Mouse (Mus musculus): ENCODE measurements around the gene Tmem178b. TPM values are rescaled to one million over a fixed set of nuclear protein-coding genes. Genes with fewer than 3 reads are reported as not detected.

Tmem178b gene
- polyA plus RNA-seq, 1 experiment from 2014 or later: not detected

DNA sequence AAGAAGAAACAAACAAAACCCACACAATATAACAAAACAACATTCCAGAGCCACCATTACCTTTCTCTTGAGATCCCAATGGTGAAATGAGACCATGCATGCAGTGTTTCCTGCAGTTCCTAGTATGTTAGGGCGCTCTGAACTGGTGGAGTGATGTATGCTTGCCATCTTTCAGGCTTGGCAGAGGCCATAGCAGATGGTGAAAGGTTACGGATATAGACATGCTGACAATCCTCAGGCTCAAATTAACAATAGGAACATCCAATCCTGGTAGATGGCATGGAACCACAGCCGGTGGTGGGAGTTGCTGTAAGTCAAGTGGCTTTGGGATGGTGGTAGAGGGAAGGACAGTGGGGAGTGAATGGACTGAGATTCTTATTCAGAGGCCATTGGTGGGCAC lies 272.5 kb downstream of the Tmem178b start:
- Histone ChIP-seq H3K36me3 (replicated peaks; ENCODE audit: insufficient read depth, low read length) (no peaks in the 10 kb centered on the region), H3K4me1 (ENCODE audit: insufficient read depth) (no peaks in the 10 kb centered on the region), H3K9ac (replicated peaks) (no peak overlapping the region), H3K9me3 (ENCODE audit: low read length) (no peaks in the 10 kb centered on the region), H3K27me3 (ENCODE audit: insufficient read depth, low read length) (no peaks in the 10 kb centered on the region), H3K4me3 (ENCODE audit: low read depth, low read length) (no peak overlapping the region), H3K4me2 (ENCODE audit: low read depth, low read length) (no peak overlapping the region), H3K27ac (ENCODE audit: low read depth) (no peak overlapping the region)
- ATAC-seq (no peak), DNase-seq (no peak)
- no peak for TF ChIP-seq EP300 (IDR thresholded peaks at IDR 0.05; ENCODE audit: low read depth)
- no peak for TF ChIP-seq CTCF (IDR thresholded peaks at IDR 0.05; ENCODE audit: low read depth)
- WGBS (ENCODE audit: insufficient replicate concordance): 71% methylated on average over 3 of the region's 3 CpGs

DNA sequence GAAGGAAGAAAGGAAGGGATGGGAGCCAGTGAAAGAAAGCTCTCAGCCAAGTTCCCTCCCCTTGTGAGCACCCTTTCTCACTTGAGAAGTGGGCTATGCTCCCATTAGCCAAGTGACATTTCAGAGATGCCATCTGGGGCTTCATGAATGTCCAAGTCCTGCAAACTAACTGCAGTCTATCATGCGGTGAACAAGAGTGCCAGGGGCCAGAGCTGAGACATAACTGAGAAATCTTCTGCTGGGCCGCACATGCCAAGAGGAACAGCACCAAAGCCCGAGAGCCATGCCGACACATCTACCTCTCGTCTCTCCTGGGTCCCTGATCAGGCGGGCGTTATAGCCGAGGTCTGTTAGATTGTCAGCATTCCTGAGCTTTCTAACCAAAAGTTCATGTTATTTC lies 279.2 kb downstream of the Tmem178b start:
- TF ChIP-seq CTCF (IDR thresholded peaks at IDR 0.05; ENCODE audit: low read depth): no peak
- TF ChIP-seq EP300 (IDR thresholded peaks at IDR 0.05; ENCODE audit: low read depth): no peak

DNA sequence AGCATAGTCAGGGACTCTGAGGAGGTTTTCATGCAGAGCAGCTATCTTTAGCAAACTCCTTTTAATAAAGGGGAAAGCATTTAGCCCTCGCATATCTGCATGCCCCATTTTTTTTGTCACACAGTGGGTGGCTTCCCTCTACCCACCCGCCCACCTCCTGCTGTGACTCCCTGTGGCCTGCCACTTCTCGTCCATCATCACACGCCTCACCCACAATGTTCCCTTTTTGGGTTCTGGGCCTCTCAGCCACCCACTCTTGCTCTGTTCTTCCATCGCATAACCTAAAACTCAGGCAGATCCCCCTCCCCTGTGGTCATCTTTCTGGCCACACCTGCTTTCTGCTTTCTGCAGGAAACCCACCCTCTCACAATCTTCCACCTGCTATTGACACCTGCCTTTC lies 288.3 kb downstream of the Tmem178b start:
- Histone ChIP-seq H3K27ac (ENCODE audit: low read depth) (no peak overlapping the region), H3K27me3 (ENCODE audit: insufficient read depth, low read length) (no peaks in the 10 kb centered on the region), H3K9ac (replicated peaks) (no peak overlapping the region), H3K4me2 (ENCODE audit: low read depth, low read length) (no peak overlapping the region), H3K9me3 (ENCODE audit: low read length) (no peaks in the 10 kb centered on the region), H3K4me3 (ENCODE audit: low read depth, low read length) (no peak overlapping the region), H3K4me1 (ENCODE audit: insufficient read depth) (no peaks in the 10 kb centered on the region), H3K36me3 (replicated peaks; ENCODE audit: insufficient read depth, low read length) (no peaks in the 10 kb centered on the region)
- no peak for TF ChIP-seq CTCF (IDR thresholded peaks at IDR 0.05; ENCODE audit: low read depth)
- 52% methylated on average over 5 of the region's 5 CpGs for WGBS (ENCODE audit: insufficient replicate concordance)
- ATAC-seq: no peak
- no peak for DNase-seq

More for the DNA sequence above, 279.2 kb downstream of the Tmem178b start:
- DNase-seq: no peak
- no peak overlapping the region for H3K9ac ChIP-seq (replicated peaks)
- no peak for ATAC-seq
- H3K9me3 ChIP-seq (ENCODE audit: low read length): no peaks in the 10 kb centered on the region
- H3K4me3 ChIP-seq (ENCODE audit: low read depth, low read length): no peak overlapping the region
- H3K4me2 ChIP-seq (ENCODE audit: low read depth, low read length): no peak overlapping the region
- 83% methylated on average over 8 of the region's 8 CpGs for WGBS (ENCODE audit: insufficient replicate concordance)
- H3K4me1 ChIP-seq (ENCODE audit: insufficient read depth): no peaks in the 10 kb centered on the region
- H3K27me3 ChIP-seq (ENCODE audit: insufficient read depth, low read length): no peaks in the 10 kb centered on the region
- H3K27ac ChIP-seq (ENCODE audit: low read depth): no peak overlapping the region
- H3K36me3 ChIP-seq (replicated peaks; ENCODE audit: insufficient read depth, low read length): no peaks in the 10 kb centered on the region

DNA sequence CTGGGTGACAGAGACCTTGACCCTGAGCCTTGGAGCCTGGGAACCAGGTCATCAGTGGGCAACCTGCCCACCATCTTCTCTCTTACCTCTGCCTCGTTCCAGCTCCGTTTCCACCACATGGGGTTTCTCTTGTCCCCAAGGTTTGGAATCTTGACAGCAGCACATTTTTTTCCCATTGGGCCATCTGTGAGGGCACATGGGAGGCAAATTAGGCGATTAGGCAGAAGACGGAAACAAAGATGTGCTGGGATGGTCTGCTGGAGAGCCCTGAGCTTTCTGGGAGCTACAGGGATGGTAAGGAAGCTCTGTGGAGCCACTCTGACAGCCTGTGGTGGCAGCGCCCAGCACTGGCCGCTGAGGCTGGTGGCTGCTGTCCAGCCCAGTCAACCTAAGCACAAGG lies 300.5 kb downstream of the Tmem178b start:
- TF ChIP-seq EP300 (IDR thresholded peaks at IDR 0.05; ENCODE audit: low read depth) (no peak), CTCF (IDR thresholded peaks at IDR 0.05; ENCODE audit: low read depth) (no peak)
- Histone ChIP-seq H3K4me3 (ENCODE audit: low read depth, low read length) (no peak overlapping the region), H3K36me3 (replicated peaks; ENCODE audit: insufficient read depth, low read length) (no peaks in the 10 kb centered on the region), H3K4me2 (ENCODE audit: low read depth, low read length) (no peak overlapping the region), H3K27me3 (ENCODE audit: insufficient read depth, low read length) (no peaks in the 10 kb centered on the region), H3K9ac (replicated peaks) (no peak overlapping the region), H3K4me1 (ENCODE audit: insufficient read depth) (no peaks in the 10 kb centered on the region), H3K9me3 (ENCODE audit: low read length) (no peaks in the 10 kb centered on the region), H3K27ac (ENCODE audit: low read depth) (no peak overlapping the region)
- DNase-seq: no peak
- ATAC-seq: no peak
- WGBS (ENCODE audit: insufficient replicate concordance): 66% methylated on average over 6 of the region's 6 CpGs

DNA sequence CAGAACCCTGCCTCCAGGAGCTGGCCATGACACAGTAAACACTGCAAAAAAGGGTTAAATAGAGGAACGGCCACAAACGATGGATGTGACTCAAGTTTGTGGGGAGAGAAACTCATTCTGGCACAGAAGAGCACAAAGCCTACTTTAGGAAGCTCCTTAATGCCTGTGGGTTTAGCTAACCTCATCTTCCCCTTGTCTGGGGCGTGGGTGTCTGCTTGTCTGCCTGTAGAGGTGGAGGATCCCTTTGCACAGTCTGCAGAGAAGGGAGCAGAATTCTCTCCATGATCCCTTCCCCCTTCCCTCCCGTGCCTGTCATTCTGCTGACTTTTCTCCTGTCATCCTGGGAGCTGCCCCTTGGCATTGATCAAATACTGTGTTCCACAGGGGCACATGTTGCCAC lies 304.8 kb downstream of the Tmem178b start:
- Histone ChIP-seq H3K9me3 (ENCODE audit: low read length) (no peaks in the 10 kb centered on the region), H3K36me3 (replicated peaks; ENCODE audit: insufficient read depth, low read length) (no peaks in the 10 kb centered on the region), H3K4me1 (ENCODE audit: insufficient read depth) (no peaks in the 10 kb centered on the region), H3K27me3 (ENCODE audit: insufficient read depth, low read length) (no peaks in the 10 kb centered on the region), H3K27ac (ENCODE audit: low read depth) (no peak overlapping the region), H3K9ac (replicated peaks) (no peak overlapping the region), H3K4me3 (ENCODE audit: low read depth, low read length) (no peak overlapping the region), H3K4me2 (ENCODE audit: low read depth, low read length) (no peak overlapping the region)
- ATAC-seq (no peak), DNase-seq (no peak)
- 40% methylated on average over 4 of the region's 4 CpGs for WGBS (ENCODE audit: insufficient replicate concordance)
- TF ChIP-seq CTCF (IDR thresholded peaks at IDR 0.05; ENCODE audit: low read depth): no peak
- TF ChIP-seq EP300 (IDR thresholded peaks at IDR 0.05; ENCODE audit: low read depth): no peak

DNA sequence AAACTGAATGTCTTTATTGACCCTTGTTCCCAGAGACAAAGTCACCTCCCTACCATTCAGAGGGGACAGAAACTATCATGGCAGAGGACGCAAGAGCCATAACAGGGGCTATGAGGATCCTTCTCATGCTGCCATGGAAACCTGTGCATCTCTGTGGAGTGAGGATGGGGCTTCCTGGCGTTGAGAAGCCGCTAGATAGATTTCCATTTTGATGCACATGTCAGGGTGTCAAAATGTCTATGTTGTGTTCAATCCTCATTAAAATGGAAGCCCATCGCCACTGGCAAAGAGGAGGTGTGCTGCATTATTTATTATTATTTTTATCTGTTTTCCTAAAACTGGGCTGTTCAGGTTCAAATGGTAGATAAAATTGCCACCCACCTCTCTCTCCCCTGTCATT lies 307.5 kb downstream of the Tmem178b start:
- Histone ChIP-seq H3K4me1 (ENCODE audit: insufficient read depth) (no peaks in the 10 kb centered on the region), H3K4me3 (ENCODE audit: low read depth, low read length) (no peak overlapping the region), H3K36me3 (replicated peaks; ENCODE audit: insufficient read depth, low read length) (no peaks in the 10 kb centered on the region), H3K9me3 (ENCODE audit: low read length) (no peaks in the 10 kb centered on the region), H3K4me2 (ENCODE audit: low read depth, low read length) (no peak overlapping the region), H3K27me3 (ENCODE audit: insufficient read depth, low read length) (no peaks in the 10 kb centered on the region), H3K27ac (ENCODE audit: low read depth) (no peak overlapping the region), H3K9ac (replicated peaks) (no peak overlapping the region)
- ATAC-seq (no peak), DNase-seq (no peak)
- WGBS (ENCODE audit: insufficient replicate concordance): 80% methylated on average over 4 of the region's 4 CpGs
- TF ChIP-seq EP300 (IDR thresholded peaks at IDR 0.05; ENCODE audit: low read depth) (no peak), CTCF (IDR thresholded peaks at IDR 0.05; ENCODE audit: low read depth) (no peak)

DNA sequence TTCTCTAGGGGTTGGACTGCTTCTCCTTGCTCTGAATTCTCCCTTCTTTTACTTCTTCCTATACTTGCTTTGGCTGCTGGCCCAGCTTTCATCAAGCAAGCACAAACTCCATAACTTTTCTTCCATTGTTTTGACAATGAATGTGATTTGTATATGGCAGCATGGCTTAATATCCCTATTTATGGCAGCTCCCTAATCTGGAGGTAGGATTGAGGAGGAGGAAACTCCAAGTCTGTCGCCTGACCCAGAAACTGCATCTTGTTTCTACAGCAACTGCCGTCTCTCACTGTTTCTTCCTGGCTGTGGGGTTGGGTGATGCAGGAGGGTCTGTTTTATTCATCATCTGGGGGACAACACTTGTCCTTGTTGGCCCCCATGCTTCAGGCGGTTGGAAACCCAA lies 327.6 kb downstream of the Tmem178b start:
- TF ChIP-seq CTCF (IDR thresholded peaks at IDR 0.05; ENCODE audit: low read depth) (no peak), EP300 (IDR thresholded peaks at IDR 0.05; ENCODE audit: low read depth) (no peak)
- Histone ChIP-seq H3K4me3 (ENCODE audit: low read depth, low read length) (no peak overlapping the region), H3K27me3 (ENCODE audit: insufficient read depth, low read length) (no peaks in the 10 kb centered on the region), H3K4me1 (ENCODE audit: insufficient read depth) (no peaks in the 10 kb centered on the region), H3K9me3 (ENCODE audit: low read length) (no peaks in the 10 kb centered on the region), H3K9ac (replicated peaks) (no peak overlapping the region), H3K36me3 (replicated peaks; ENCODE audit: insufficient read depth, low read length) (no peaks in the 10 kb centered on the region), H3K27ac (ENCODE audit: low read depth) (no peak overlapping the region), H3K4me2 (ENCODE audit: low read depth, low read length) (no peak overlapping the region)
- 54% methylated on average over 3 of the region's 3 CpGs for WGBS (ENCODE audit: insufficient replicate concordance)
- no peak for DNase-seq
- ATAC-seq: no peak
